Mouse (Mus musculus) heart, adult 11 months (tissue): ENCODE results near the gene Abcg5.
A peak's percentile ranks its signal among the peaks of the same experiment; 100 is the strongest.

Source experiments
- DNase-seq: peaks from one replicate; pipeline ENCODE4 v3.0.0; 2022

The Abcg5 gene

DNA sequence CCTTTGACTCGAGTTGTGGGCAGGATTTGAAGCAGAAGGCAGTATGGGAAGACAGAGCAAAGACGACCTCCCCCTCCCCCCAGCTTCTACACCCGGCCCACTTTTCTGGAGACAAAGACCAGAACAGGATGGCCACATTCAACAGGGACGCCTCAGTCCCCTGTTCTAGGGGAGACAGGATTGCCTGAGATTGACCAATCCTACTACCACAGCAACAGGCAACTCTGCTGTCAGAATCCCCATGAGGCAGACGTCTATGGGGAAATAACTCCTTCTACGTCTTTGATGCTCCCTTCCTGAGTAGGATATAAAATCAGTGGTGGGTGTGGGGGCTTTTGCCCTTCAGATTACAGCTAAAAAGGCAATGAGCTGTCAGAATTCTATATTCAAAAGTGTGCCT is 1.5 kb upstream of the Abcg5 start:
- DNase-seq = no peak

GRCm38 (mm10) chr17:84681670-84682069 is 1.1 kb downstream of the Abcg5 start:
- no peak for DNase-seq

DNA sequence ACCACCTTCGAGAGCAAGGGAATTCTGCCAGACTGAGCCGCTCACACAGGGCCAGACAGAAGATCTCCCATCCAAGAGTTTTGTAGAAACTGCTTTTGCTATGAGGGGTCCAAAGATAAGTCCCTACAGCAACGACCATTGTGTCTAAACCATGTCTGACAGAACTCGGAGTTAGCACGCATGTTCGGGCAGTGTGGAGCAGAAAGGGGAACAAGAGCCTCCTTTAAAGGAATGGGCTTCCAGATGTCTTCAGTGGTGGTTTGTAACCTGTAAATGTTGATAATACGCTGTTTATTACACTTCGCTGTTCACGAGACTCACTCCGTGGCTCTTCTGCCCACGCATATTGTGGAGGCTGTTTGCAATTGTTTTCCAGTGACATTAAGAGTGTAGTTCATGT is 5.2 kb downstream of the Abcg5 start:
- DNase-seq = no peak

DNA sequence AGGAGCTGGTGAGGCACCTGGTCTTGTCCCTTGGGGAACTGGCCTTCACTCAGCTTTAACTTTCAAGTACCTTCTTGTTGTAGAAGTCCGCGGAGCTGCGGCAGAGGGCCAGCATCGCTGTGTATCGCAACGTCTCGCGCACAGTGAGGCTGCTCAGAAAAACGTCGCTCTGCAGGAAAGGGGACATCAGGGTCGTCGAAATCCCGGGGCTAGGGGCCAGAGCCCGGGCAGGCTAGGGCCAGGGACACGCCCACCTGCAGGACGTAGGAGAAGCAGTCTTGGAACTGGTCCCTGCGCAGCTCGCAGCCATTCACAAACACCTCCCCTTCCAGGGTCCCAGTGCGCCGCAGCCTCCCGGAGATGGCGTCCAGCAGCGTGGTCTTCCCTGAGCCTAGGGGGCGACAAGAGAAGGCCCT is 6.9 kb downstream of the Abcg5 start, which contains the start of gene Abcg8:
Gene Abcg8 (plus strand): TSS at position 352 of the 416 bp plus-strand sequence.
- no peak for DNase-seq

DNA sequence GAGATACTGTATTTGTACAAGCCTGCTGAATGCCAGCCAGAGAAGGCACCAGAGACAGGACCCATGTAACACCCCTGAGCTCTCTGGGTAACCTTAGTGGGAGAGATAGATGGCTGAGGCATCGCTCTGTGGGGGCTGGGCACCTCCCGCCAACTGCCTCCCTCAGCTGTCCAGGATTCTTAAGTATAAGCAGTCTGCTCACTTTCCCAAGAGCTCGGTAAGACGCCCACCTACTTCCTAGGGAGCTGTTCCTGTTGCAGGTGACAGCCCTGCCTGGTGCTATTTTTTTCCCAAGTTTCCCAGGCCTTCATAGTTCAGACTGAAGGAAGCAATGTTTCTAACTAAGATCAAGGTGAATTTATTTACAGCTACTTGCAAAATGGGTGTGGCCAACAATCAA is 7.6 kb downstream of the Abcg5 start:
- no peak for DNase-seq

DNA sequence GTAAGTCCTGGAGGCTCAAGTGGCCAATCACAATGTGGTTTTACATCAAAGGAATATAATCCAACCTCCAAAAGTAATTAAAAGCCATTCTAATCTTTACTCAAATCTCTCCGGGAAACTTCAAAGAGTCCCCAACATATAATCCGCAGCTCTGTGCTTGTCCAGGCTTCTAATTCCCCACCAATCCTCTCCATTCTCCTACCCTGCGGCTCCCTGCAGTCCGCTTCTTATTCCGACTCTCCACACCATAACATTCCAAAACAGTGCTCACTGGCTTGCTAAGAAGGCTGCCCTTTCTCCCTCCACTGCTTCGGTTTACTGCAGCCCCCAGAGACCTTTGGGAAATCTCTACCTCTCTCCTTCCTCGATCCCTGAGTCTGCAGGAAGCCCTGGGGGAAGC is 8.8 kb downstream of the Abcg5 start:
- DNase-seq = no peak

DNA sequence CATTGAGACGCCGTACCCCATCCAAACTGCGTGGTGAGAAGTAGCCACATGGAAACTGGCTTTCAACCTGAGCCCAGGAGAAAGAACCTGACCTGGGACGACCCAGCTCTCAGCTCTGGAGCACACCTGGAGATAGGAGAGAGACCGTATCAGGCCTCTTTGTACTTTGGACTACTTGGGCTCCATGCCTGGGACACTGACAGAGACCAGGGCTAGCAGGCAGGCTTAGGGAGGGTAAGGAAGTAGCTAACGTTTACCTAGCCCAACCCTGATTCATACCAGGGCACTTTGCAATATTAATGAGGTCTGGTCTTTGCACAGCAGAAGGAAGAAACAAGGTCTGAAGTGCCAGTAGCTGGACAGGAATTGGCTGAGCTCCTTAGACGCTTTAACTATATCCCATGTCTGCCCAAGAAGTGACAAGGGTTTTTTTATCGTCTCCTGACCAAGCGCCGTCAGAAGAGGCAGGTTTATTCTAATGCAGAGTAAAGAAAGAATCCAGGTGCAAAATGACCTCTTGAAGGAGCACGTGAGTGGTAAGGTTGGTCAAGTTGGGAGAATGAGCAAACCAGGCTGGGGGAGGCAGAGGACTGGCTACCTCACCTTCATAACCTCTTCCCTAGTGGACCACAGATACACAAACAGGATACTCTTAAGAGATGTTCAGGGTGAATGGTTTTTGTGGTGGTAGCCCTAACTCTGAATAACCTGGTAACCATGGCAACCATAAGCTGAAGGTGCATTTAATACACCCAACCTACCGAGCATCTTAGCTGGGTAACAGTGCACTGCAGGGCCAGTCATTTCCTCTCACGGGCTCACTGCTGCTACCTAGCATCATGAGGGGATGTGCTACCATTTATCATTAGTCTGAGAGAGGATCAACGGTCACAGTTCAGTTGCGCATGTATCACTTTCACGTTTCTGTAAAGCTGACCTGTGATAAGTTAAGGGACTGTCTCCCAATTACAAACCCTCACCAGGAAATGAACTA is 10.1 kb downstream of the Abcg5 start:
- no peak for DNase-seq

- DNase-seq = no peak
These were observed 15.0 kb downstream of the Abcg5 start for GRCm38 (mm10) chr17:84667848-84668247.

DNA sequence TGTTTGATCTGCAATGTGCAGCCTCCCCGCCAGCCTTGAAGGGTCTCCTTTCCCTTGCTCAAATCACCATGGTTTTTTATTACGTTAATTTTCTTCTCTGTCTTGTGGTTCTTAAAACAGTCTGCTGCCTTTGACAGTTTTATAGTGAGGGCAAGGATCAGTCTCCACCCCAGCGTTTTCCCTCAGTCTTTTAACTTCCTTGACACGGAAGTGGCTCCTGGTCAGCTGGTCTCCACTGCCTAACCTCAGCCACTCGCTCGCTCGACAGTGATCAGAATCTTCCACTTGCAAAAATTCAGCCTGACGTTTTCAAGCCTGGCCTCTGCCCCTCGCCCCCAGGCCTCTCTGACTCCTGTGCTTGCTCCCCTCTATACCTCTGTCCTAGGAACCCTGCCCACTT is 17.1 kb downstream of the Abcg5 start:
- no peak for DNase-seq

DNA sequence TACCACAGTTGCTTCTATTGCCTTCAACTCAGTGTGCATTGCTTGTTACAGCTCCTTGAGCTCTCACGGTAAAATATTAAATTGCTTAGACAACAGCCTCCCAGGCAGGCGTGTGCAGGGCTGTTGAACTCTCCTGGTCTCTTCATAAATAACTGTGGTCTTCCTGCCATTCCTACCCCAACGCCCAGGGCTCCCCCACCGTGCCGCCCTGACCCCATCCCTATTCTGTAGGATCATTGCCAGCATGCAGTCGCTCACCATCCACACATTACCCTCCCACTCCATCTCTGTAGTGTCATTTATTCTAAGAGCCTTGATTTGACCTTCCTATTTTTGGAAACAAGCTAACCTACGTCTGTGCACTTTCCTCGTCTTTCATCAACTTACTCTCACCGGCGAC is 17.8 kb downstream of the Abcg5 start:
- no peak for DNase-seq

DNA sequence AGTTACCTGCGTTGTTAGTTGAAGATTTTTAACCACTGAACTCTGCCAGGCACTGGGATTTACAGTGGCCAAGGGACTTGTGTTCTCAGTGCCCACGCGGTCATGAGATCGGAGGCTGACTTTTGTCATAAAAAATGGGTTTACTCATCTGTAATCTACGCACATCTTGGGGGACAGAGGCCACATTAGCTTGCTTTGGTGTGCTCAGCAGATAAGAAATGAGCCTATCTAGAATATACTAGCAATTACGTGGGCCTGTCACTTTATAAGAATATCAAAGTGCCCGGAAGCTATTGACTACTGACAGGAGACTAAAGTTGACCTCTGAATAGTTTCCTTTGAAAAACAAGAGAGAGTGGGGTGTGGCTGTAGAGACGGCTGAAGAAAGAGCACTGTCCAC is 23.9 kb downstream of the Abcg5 start:
- DNase-seq = peak; percentile 35

GRCm38 (mm10) chr17:84658195-84658594 is 24.6 kb downstream of the Abcg5 start:
- peak; percentile 84 for DNase-seq

DNA sequence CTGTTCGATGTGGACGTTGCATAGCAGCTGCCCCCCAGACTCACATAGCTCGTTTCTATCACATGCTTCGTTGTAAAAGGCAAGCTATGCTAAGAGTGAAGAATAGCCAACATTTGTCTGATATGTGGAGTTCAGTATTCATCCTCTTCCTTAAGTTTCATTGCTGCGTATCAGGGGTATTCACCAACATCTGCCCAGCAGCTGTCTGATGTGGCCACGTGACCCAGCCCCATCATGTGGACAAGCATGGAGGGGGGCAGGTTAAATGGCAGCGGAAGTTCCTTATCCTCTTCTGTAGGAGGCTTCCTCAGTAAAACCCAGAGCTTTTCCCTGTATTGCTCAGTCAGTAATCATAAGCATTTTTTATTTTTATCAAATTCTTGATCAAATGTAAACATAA is 25.0 kb downstream of the Abcg5 start:
- DNase-seq = peak; percentile 67

DNA sequence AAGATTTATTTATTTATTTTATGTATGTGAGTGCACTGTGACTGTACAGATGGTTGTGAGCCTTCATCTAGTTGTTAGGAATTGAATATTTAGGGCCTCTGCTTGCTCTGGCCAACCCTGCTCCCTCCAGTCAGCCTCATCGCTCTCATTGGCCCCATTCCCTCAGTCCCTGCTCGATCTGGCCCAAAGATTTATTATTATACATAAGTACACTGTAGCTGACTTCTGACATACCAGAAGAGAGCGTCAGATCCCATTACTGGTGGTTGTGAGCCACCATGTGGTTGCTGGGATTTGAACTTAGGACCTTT is 25.4 kb downstream of the Abcg5 start:
- peak; percentile 67 for DNase-seq

DNA sequence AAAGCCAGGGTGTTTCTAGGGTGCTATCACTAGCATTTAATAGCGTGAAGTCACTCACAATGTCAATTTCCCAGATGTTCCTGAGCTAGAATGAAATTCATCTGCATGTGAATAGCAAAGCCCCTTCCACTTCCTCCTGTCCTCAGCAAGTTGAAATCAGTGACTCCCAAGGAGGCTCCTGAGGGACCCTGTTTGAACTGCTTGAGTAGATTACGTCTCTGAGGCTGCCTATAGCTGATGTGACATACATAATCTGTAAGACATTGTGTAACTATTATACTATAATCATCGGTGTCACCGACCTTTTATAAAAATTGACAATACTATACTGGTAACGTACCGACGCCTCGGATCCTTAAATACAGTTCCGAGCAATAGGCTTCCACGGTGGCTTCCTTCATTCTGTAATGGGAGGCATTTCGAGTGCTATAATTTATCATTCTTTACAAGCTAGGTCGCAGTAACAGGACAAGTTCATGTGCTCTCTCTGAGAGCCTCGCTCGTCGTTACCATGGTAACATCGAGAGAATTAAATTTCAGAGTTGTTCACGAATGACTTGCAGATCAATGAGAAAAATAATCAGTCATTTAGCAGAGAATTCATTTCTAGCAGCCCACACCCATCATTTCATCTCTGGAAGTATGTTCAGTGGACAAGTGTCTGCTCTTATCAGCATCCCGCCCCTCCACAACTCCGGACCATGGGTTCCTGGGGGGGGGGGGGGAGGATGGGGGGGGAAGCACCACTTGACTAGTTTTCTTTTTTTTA is 26.0 kb downstream of the Abcg5 start:
- no peak for DNase-seq

DNA sequence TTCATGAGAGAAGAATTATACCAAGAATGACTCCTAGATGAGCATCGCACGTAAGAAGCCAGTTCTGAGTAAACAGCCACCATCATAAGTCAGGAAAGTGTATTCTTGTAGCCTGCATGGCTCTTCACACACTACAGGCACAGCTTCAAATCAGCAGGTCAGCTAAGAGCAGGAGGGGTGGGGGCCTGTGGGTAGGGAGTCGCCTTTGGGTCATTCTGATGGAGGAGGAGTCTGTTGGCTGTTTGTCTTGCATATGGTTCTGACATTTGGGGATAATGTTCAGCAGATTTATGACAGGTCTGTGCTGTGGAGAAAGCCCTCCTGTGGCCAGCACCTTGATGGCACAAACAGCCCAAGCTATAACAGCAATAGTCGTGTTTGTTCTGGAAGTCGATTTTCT is 26.6 kb downstream of the Abcg5 start:
- DNase-seq = peak; percentile 72

GRCm38 (mm10) chr17:84653544-84653943 is 29.3 kb downstream of the Abcg5 start:
- DNase-seq = peak; percentile 42

GRCm38 (mm10) chr17:84650302-84651017 is 32.4 kb downstream of the Abcg5 start:
- peak; percentile 76 for DNase-seq

DNA sequence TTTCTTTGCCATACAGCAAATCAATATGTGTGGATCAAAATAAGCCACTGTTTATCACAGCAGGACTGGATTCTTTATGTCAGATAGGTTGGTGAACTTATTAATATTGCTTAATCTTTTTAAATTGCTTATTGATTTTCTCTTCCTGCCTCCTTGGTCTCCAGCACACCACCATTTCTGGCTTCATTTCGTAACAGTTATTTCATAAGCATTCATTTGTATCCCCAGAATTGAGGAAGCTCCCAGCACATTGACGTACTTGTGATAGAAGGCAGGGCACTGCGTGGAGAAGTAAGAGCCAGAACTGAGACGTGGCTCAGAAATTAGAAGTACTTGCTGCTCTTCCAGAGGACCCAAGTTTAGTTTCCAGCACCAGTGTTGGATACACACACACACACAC is 35.2 kb downstream of the Abcg5 start:
- DNase-seq = peak; percentile 75

GRCm38 (mm10) chr17:84646477-84646876 is 36.3 kb downstream of the Abcg5 start:
- DNase-seq = peak; percentile 68

DNA sequence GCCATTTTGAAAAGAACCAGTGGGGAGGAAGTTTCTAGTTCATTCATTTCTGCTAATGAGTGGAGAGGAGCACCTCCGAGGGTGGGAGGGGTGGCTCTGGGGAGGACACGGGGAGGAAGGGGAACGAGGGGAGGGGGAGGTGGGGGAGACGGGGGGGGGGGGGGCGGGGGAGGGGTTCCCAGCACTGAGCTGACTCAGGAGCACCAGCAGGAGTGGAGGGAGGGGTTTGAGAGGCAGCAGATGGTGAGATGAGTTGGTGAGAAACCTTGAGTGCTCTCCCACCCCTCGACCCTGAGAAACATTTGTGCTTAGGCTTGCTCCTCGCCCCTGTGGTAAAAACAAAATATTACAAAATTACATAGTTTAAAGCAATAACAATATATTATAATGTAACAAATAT is 36.9 kb downstream of the Abcg5 start:
- peak; percentile 42 for DNase-seq

GRCm38 (mm10) chr17:84645119-84645518 is 37.7 kb downstream of the Abcg5 start:
- DNase-seq = peak; percentile 61

DNA sequence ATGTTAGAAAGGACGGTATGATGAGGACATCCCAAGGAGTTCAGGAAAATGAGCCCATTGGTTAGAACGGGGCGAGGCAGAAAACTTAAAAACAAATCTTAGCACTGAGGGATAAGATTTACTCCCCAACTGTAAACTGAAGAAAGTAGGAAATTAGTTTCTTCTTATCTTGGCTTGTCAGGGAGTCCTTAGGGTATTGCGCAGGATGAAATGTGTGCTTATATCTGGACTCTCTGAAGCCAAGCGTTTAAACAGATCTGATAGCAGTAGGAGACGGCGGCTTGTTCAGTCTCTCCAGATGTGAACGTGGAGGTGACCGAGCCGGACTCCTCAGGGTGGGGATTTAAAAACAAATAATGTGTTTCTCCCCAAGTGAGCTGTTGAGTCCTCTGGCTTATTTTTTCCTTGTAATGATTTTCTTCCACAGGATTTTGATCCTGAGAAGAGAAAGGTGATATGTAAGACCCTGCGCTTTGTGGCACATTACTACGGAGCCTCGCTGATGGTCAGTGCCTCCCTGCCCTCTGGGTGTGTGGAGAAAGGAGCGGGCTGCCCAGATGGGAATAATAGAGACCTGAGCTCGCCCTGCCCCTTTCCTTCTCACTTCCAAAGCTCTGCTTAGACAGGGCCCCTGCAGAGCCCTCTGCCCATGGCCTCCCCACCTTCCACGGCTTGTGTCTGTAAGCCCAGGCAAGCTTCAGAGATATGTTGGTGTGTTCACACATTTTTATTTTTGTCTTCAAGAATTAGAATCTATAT is 38.3 kb downstream of the Abcg5 start:
- DNase-seq = peak; percentile 89
